Mouse (Mus musculus): Measurements from ENCODE around the gene Itga9.

DNA sequence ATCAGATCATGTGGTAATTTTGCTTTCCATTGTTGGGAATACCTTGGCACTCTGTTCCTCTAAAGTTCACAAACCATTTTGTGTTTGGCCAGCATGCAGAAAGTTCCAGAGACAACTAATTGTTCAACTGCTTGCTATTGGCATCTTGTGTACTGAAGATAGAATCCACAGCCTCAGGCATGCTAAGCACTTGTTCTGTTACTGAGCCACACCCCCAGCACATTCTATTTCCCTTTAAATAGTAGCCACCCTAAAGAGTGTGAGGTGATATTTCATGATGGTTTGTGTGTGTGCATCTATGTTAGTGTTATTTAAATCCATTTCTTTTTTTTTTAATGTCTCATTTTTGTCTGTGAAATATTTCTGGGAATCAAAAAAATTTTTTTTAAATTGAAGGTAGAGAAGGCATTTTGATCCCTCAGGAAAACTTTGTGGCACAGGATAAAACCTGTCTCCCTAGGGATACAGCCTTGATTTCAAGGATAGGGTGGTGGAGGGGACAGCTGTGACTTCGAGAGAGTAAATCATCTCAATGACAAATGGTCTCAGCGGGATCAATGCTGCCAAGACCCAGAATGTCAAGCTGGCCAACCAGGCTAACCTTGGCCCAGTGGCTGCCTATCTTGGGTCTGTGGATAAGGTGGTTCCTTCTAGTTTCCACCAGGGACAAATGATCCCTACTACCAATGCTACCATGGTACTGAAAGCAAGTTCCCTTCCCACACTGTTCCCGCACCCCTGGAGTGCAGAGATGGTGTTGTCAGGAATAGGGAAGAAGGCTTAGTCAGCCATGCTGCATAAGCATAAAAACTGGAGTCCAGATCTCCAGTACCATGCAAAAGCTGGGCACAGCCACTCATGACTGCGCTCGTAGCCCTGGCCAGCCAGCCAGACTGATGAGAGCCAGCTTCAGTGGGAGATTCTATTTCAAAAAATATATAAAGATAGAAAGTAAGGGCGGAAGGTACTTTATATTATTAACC, 25.6 kb downstream of the Itga9 start:
- TF ChIP-seq CTCF (IDR thresholded peaks at IDR 0.05; ENCODE audit: insufficient read depth, low read depth, low read length) (no peak), POLR2A (IDR thresholded peaks at IDR 0.05; ENCODE audit: insufficient read depth, low read depth, low read length) (no peak)

Measured in olfactory bulb, adult 2 months (tissue).